Mouse (Mus musculus) hindbrain, embryonic 11.5 days (tissue): ENCODE measurements at regions not wholly inside any gene's neighbourhood (a gene's known extent, or its start where the extent isn't known, plus 50 kb on each side); places are given as distances from the start of the nearest gene placed in this dataset.

Experiments
- ATAC-seq: fragments of 200-750 bp; cut with Nextera tagmentation; 2 replicates; pipeline ENCODE4 v1.8.0; 2017; ENCODE audit warnings: mild to moderate bottlenecking, moderate TSS enrichment, moderate library complexity; ENCODE audit not compliant: low FRiP score
- DNase-seq: peaks from one replicate; pipeline ENCODE4 v3.0.0-alpha.2; 2015; ENCODE audit warnings: low spot score
- H3K27ac ChIP-seq: fragments of 300-500 bp; sonication (generic); 2 replicates; pipeline ENCODE4 v1.5.1; 2014; ENCODE audit warnings: mild to moderate bottlenecking, low read depth, low read length
- H3K27me3 ChIP-seq: fragments of 300-500 bp; sonication (generic); 2 replicates; pipeline ENCODE4 v1.6.1; 2014; ENCODE audit warnings: mild to moderate bottlenecking, low read length, moderate library complexity, mixed read lengths; ENCODE audit not compliant: control insufficient read depth, insufficient read depth
- H3K36me3 ChIP-seq: fragments of 300-500 bp; sonication (generic); 2 replicates; pipeline ENCODE4 v1.6.1; 2014; ENCODE audit warnings: mild to moderate bottlenecking, low read length, moderate library complexity, mixed read lengths; ENCODE audit not compliant: control insufficient read depth, insufficient read depth
- H3K4me1 ChIP-seq: fragments of 300-500 bp; sonication (generic); replicated peaks from 2 replicates; pipeline ENCODE4 v1.6.1; 2014; ENCODE audit warnings: low read length, mixed read lengths; ENCODE audit not compliant: control insufficient read depth, insufficient read depth
- H3K4me2 ChIP-seq: fragments of 300-500 bp; sonication (generic); replicated peaks from 2 replicates; pipeline ENCODE4 v1.6.1; 2014; ENCODE audit warnings: mild to moderate bottlenecking, low read depth, low read length
- H3K4me3 ChIP-seq: fragments of 300-500 bp; sonication (generic); 2 replicates; pipeline ENCODE4 v1.5.1; 2014; ENCODE audit warnings: low read depth, low read length
- H3K9ac ChIP-seq: fragments of 300-500 bp; sonication (generic); 2 replicates; pipeline ENCODE4 v1.6.1; 2014; ENCODE audit warnings: low read depth, low read length
- H3K9me3 ChIP-seq: fragments of 300-500 bp; sonication (generic); 2 replicates; pipeline ENCODE4 v1.6.1; 2016; ENCODE audit warnings: low read length; ENCODE audit not compliant: control insufficient read depth
- WGBS: fragments of 180-500 bp; shearing (Covaris S2); extraction: QIAGEN DNeasy Blood & Tissue Kit; methylation state at CpG from one replicate; pipeline ENCODE4 v1.1.7; 2014; 5-methylcytosine and 5-hydroxymethylcytosine counted together

GRCm38 (mm10) chr2:51682177-51682576 lies 54.9 kb downstream of the Tas2r134 start:
- DNase-seq: no peak
- Histone ChIP-seq H3K27me3 (no peaks in the 10 kb centered on the region), H3K27ac (no peak overlapping the region), H3K4me1 (no peaks in the 10 kb centered on the region), H3K9ac (no peak overlapping the region), H3K9me3 (no peaks in the 10 kb centered on the region), H3K4me2 (no peak overlapping the region), H3K4me3 (no peak overlapping the region), H3K36me3 (no peaks in the 10 kb centered on the region)
- WGBS: 78% methylated on average over 6 of the region's 6 CpGs
- no peak for ATAC-seq

DNA sequence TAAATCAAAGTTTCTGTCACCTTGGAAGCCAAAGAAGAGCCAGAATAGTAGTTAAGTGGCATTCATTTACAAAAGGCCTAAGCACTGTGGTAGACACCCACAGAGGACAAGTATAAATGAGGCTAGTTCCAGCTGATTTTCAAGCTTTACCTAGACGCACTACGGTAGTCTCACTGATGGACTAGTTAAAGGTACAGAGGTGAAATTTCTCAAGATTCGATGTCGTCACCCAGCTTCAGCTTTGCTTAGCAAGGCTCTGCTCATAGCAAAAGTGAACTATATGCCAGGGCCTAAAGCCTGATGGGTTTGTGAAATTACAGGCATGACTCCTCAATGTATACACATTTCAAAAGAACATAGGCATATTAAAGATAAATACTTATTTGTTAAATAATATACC lies 55.4 kb downstream of the Tas2r134 start:
- DNase-seq: no peak
- H3K9ac ChIP-seq: no peak overlapping the region
- H3K4me1 ChIP-seq: no peaks in the 10 kb centered on the region
- no peaks in the 10 kb centered on the region for H3K27me3 ChIP-seq
- H3K4me3 ChIP-seq: no peak overlapping the region
- H3K27ac ChIP-seq: no peak overlapping the region
- no peak for ATAC-seq
- WGBS: 85% methylated on average over 4 of the region's 4 CpGs
- no peaks in the 10 kb centered on the region for H3K36me3 ChIP-seq
- H3K4me2 ChIP-seq: no peak overlapping the region
- H3K9me3 ChIP-seq: no peaks in the 10 kb centered on the region

DNA sequence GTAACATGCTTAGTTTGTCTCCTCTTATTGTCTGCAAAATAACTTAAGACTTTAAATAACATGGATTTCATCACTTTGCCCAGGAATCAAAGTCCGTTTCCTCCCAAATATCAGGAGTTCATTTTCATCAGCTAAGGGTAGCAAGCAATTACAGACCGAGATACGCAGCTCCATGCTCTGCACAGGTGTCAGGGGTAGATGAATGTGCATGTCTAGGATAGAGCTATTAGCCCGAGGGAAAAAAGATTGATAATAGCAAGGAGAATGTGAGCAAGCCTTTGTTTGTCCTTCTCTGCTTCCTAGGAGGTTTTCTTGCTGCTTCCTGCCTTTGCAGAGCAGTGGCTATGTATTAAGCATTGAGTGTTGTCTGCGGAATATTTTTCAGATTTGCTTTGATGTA lies 77.8 kb downstream of the Tas2r134 start:
- WGBS: 67% methylated on average over 5 of the region's 5 CpGs
- H3K36me3 ChIP-seq: no peaks in the 10 kb centered on the region
- no peaks in the 10 kb centered on the region for H3K27me3 ChIP-seq
- ATAC-seq (no peak), DNase-seq (no peak)
- no peaks in the 10 kb centered on the region for H3K9me3 ChIP-seq
- H3K27ac ChIP-seq: peak overlapping the region; percentile 27; the same call in 1 of the 2 replicates
- H3K4me3 ChIP-seq: no peak overlapping the region
- no peaks in the 10 kb centered on the region for H3K4me1 ChIP-seq
- H3K4me2 ChIP-seq: no peak overlapping the region
- no peak overlapping the region for H3K9ac ChIP-seq

- DNase-seq (no peak), ATAC-seq (no peak)
- Histone ChIP-seq H3K27ac (no peak overlapping the region), H3K27me3 (no peaks in the 10 kb centered on the region), H3K9me3 (no peaks in the 10 kb centered on the region), H3K9ac (no peak overlapping the region), H3K4me2 (no peak overlapping the region), H3K4me3 (no peak overlapping the region), H3K36me3 (no peaks in the 10 kb centered on the region), H3K4me1 (no peaks in the 10 kb centered on the region)
- WGBS: 83% methylated on average over 2 of the region's 2 CpGs
These were observed 81.4 kb downstream of the Tas2r134 start for GRCm38 (mm10) chr2:51708701-51709100.

GRCm38 (mm10) chr2:51712611-51713010 lies 85.3 kb downstream of the Tas2r134 start:
- DNase-seq (no peak), ATAC-seq (no peak)
- H3K9ac ChIP-seq: no peak overlapping the region
- no peaks in the 10 kb centered on the region for H3K4me1 ChIP-seq
- H3K4me3 ChIP-seq: no peak overlapping the region
- H3K9me3 ChIP-seq: no peaks in the 10 kb centered on the region
- H3K4me2 ChIP-seq: no peak overlapping the region
- H3K27me3 ChIP-seq: no peaks in the 10 kb centered on the region
- H3K27ac ChIP-seq: no peak overlapping the region
- no peaks in the 10 kb centered on the region for H3K36me3 ChIP-seq
- WGBS: 93% methylated on average over 7 of the region's 7 CpGs

GRCm38 (mm10) chr2:51730805-51731204 lies 103.5 kb downstream of the Tas2r134 start:
- DNase-seq (no peak), ATAC-seq (no peak)
- Histone ChIP-seq H3K9ac (no peak overlapping the region), H3K9me3 (no peaks in the 10 kb centered on the region), H3K27me3 (no peaks in the 10 kb centered on the region), H3K27ac (no peak overlapping the region), H3K4me2 (no peak overlapping the region), H3K36me3 (no peaks in the 10 kb centered on the region), H3K4me1 (no peaks in the 10 kb centered on the region), H3K4me3 (no peak overlapping the region)
- WGBS: 75% methylated on average over 3 of the region's 3 CpGs

GRCm38 (mm10) chr2:51731703-51732102 lies 104.4 kb downstream of the Tas2r134 start:
- no peaks in the 10 kb centered on the region for H3K9me3 ChIP-seq
- H3K4me1 ChIP-seq: no peaks in the 10 kb centered on the region
- H3K27me3 ChIP-seq: no peaks in the 10 kb centered on the region
- H3K9ac ChIP-seq: no peak overlapping the region
- ATAC-seq: no peak
- H3K4me2 ChIP-seq: no peak overlapping the region
- 43% methylated on average over 4 of the region's 4 CpGs for WGBS
- no peak for DNase-seq
- H3K36me3 ChIP-seq: no peaks in the 10 kb centered on the region
- no peak overlapping the region for H3K27ac ChIP-seq
- H3K4me3 ChIP-seq: no peak overlapping the region

DNA sequence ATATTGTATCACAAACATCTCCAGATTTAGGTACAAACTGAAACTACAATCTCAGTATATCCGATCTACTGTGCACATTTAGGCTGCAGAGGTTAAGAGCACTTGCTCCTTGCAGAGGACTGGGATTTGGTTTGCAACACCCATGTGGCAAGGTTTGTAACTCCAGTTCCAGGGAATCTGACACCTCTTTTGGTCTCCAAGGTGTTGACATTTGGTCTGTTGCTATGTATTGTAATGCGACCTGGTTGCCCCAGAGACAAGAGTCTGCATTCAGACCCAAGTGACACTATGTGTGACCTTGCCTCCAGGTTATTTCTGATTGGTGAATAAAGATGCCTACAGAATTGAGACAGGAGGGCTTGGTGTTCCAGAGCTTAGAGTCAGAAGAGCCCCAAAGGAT lies 105.0 kb downstream of the Tas2r134 start:
- 37% methylated on average over 2 of the region's 2 CpGs for WGBS
- Histone ChIP-seq H3K9me3 (no peaks in the 10 kb centered on the region), H3K4me1 (no peaks in the 10 kb centered on the region), H3K4me3 (no peak overlapping the region), H3K36me3 (no peaks in the 10 kb centered on the region), H3K27ac (no peak overlapping the region), H3K4me2 (no peak overlapping the region), H3K27me3 (no peaks in the 10 kb centered on the region), H3K9ac (no peak overlapping the region)
- ATAC-seq (no peak), DNase-seq (peak; percentile 22)

- 56% methylated on average over 3 of the region's 3 CpGs for WGBS
- Histone ChIP-seq H3K4me1 (no peaks in the 10 kb centered on the region), H3K9me3 (no peaks in the 10 kb centered on the region), H3K27ac (no peak overlapping the region), H3K36me3 (no peaks in the 10 kb centered on the region), H3K9ac (no peak overlapping the region), H3K27me3 (no peaks in the 10 kb centered on the region), H3K4me3 (no peak overlapping the region), H3K4me2 (no peak overlapping the region)
- DNase-seq (no peak), ATAC-seq (no peak)
These were observed 105.9 kb downstream of the Tas2r134 start for GRCm38 (mm10) chr2:51733218-51733617.
